Mouse (Mus musculus) liver, adult 2 months (tissue): Measurements from ENCODE around the gene Prss2. TPM values are rescaled to one million over a fixed set of nuclear protein-coding genes. Genes with fewer than 3 reads are reported as not detected.

Experiments
- DNase-seq: peaks from one replicate; pipeline ENCODE4 v3.0.0-alpha.2; 2011; ENCODE audit warnings: low read depth, low spot score; ENCODE audit errors: extremely low read depth
- H3K27ac ChIP-seq: fragments of 200-500 bp; replicated peaks from 2 replicates; pipeline ENCODE4 v1.5.1; 2012; ENCODE audit warnings: low read depth, mild to moderate bottlenecking, control low read depth, inconsistent platforms, low read length; ENCODE audit not compliant: insufficient read depth
- H3K27me3 ChIP-seq: fragments of 200-500 bp; 2 replicates; pipeline ENCODE4 v1.6.1; 2012; ENCODE audit warnings: mild to moderate bottlenecking, moderate library complexity, low read length, inconsistent platforms; ENCODE audit not compliant: control insufficient read depth, insufficient read depth
- H3K36me3 ChIP-seq: fragments of 200-500 bp; 2 replicates; pipeline ENCODE4 v1.6.1; 2012; ENCODE audit warnings: low read length, inconsistent platforms; ENCODE audit not compliant: control insufficient read depth, insufficient read depth
- H3K4me1 ChIP-seq: fragments of 200-500 bp; 2 replicates; pipeline ENCODE4 v1.6.1; 2011; ENCODE audit warnings: low read length; ENCODE audit not compliant: control insufficient read depth, insufficient read depth
- H3K4me3 ChIP-seq: fragments of 200-500 bp; 2 replicates; pipeline ENCODE4 v1.5.1; 2011; ENCODE audit warnings: low read depth, mild to moderate bottlenecking, control low read depth, low read length, moderate library complexity; ENCODE audit not compliant: insufficient read depth
- H3K79me2 ChIP-seq: fragments of 200-500 bp; 2 replicates; pipeline ENCODE4 v1.6.1; 2012; ENCODE audit warnings: inconsistent platforms, mild to moderate bottlenecking, low read length, moderate library complexity; ENCODE audit not compliant: control insufficient read depth, insufficient read depth
- H3K9ac ChIP-seq: fragments of 200-500 bp; 2 replicates; pipeline ENCODE4 v1.6.1; 2012; ENCODE audit warnings: low read depth, mild to moderate bottlenecking, control low read depth, inconsistent platforms, low read length
- CTCF ChIP-seq: fragments of 200-500 bp; IDR thresholded peaks from 2 replicates; pipeline ENCODE4 v1.5.1; 2011; ENCODE audit warnings: low read depth, low read length, control low read depth
- POLR2A ChIP-seq: fragments of 200-500 bp; IDR thresholded peaks from 2 replicates; pipeline ENCODE4 v1.6.1; 2011; ENCODE audit warnings: low read length, control low read depth; ENCODE audit not compliant: insufficient read depth; ENCODE audit errors: extremely low read depth
- WGBS: fragments of 180-500 bp; shearing (Covaris S2); methylation state at CpG from one replicate; pipeline ENCODE4 v1.1.7; 2018; 5-methylcytosine and 5-hydroxymethylcytosine counted together
- polyA plus RNA-seq: library from polyadenylated mRNA; depleted of rRNA; stranded (reverse); fragments of >200 nt; gene quantifications from 2 replicates; pipeline ENCODE4 v1.2.3, GENCODE M21; 2012; rRNA removed
- total RNA-seq: library from RNA; depleted of rRNA; stranded (reverse); fragments of >200 nt; gene quantifications from 2 replicates; pipeline ENCODE4 v1.2.3, GENCODE M21; 2014; rRNA removed

Gene Prss2
- total RNA-seq (29.1 and 173 TPM in 2 replicates), polyA plus RNA-seq (0.48 and 1.7 TPM in 2 replicates)

DNA sequence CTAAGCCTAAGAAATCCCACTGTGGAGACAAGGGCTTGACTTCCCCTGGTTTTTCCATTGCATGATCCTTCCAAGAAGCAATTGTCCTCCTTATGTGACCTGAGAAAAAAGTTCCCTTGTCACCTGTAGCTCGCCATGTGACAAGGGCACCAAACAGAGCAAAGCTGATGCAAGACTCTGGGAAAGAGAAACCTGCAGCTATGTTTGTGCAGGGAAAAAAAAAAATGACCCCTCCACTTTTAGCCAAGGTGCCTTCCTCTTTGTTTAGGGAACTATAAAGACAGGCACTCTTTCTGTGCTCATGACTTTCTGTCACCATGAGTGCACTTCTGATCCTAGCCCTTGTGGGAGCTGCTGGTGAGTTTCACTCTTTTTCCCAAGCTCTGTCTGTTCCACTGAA lies at the start of gene Prss2:
TSS of gene Prss2 (plus strand) at position 301 of the 400 bp plus-strand sequence.
- TF ChIP-seq POLR2A (no peak), CTCF (no peak)
- Histone ChIP-seq H3K36me3 (no peaks in the 10 kb centered on the region), H3K4me3 (no peak within 1 kb of the TSS), H3K27me3 (no peaks in the 10 kb centered on the region), H3K27ac (no peak within 1 kb of the TSS), H3K79me2 (no peaks in the 10 kb centered on the region), H3K9ac (no peak within 1 kb of the TSS), H3K4me1 (no peaks in the 10 kb centered on the region)
- 67% methylated on average over 1 of the region's 1 CpGs for WGBS
- no peak for DNase-seq

GRCm38 (mm10) chr6:41499374-41499773 lies 22.2 kb upstream of the Prss2 start:
- peaks cover 2% of the 10 kb centered on the region; the same call in 1 of the 2 replicates for H3K4me1 ChIP-seq
- no peaks in the 10 kb centered on the region for H3K27me3 ChIP-seq
- no peaks in the 10 kb centered on the region for H3K79me2 ChIP-seq
- DNase-seq, result no peak
- 87% methylated on average over 3 of the region's 3 CpGs for WGBS
- no peak overlapping the region for H3K9ac ChIP-seq
- H3K4me3 ChIP-seq, result no peak overlapping the region
- TF ChIP-seq CTCF (no peak), POLR2A (no peak)
- H3K27ac ChIP-seq, result no peak overlapping the region
- H3K36me3 ChIP-seq, result no peaks in the 10 kb centered on the region

DNA sequence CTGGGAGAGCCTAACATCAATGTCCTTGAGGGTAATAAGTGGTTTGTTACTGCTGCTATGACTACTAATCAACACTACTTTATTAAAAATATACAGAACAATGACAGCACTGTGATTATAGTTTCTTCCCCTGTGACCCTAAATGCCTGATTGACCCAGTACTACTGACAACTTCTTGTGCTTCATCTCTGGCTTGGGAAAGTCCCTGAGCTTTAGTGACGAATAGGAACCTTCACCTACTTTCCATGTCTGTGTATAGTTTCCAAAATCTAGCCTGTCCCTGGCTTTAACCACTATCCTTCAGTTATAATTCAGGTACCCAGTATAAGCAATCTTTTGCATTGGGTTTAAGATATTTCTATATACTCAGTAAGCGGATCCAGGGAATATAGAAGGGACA lies 16.7 kb upstream of the Prss2 start:
- H3K4me1 ChIP-seq, result peaks cover 2% of the 10 kb centered on the region; the same call in 1 of the 2 replicates

DNA sequence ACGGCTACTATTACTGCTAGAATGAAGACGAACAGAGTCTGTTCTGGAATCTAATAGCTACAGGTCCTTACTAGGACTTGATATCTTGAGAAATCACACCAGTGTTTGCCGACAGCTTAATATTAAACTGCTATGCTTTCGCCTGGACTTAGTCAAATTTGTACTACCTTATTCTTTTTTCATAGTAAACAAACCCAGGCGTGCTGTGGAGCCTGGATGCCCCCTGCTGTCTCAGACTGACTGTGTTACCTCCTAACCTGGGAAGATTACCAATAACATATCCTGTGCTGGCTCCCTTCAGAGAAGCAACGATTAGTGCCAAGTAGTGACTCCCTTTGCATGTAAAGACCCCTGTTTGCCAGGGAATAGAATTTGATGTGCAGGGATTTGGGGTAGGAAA lies 16.3 kb upstream of the Prss2 start:
- Histone ChIP-seq H3K4me3 (no peak overlapping the region), H3K36me3 (no peaks in the 10 kb centered on the region), H3K9ac (no peak overlapping the region), H3K4me1 (peaks cover 2% of the 10 kb centered on the region; the same call in 1 of the 2 replicates), H3K79me2 (no peaks in the 10 kb centered on the region), H3K27ac (no peak overlapping the region), H3K27me3 (no peaks in the 10 kb centered on the region)
- 38% methylated on average over 6 of the region's 6 CpGs for WGBS
- TF ChIP-seq POLR2A (no peak), CTCF (peak; percentile 77)
- DNase-seq, result peak; percentile 78

More for the DNA sequence above, 16.7 kb upstream of the Prss2 start:
- no peak overlapping the region for H3K4me3 ChIP-seq
- DNase-seq, result no peak
- 58% methylated on average over 2 of the region's 2 CpGs for WGBS
- no peaks in the 10 kb centered on the region for H3K79me2 ChIP-seq
- H3K27me3 ChIP-seq, result no peaks in the 10 kb centered on the region
- H3K9ac ChIP-seq, result no peak overlapping the region
- H3K27ac ChIP-seq, result no peak overlapping the region
- no peak for TF ChIP-seq CTCF
- no peak for TF ChIP-seq POLR2A
- no peaks in the 10 kb centered on the region for H3K36me3 ChIP-seq

GRCm38 (mm10) chr6:41518017-41518524 lies 3.5 kb upstream of the Prss2 start:
- DNase-seq, result no peak
- no peak overlapping the region for H3K4me3 ChIP-seq
- no peak overlapping the region for H3K27ac ChIP-seq
- no peak for TF ChIP-seq POLR2A
- TF ChIP-seq CTCF, result no peak
- 71% methylated on average over 6 of the region's 6 CpGs for WGBS
- no peaks in the 10 kb centered on the region for H3K79me2 ChIP-seq
- no peak overlapping the region for H3K9ac ChIP-seq
- H3K36me3 ChIP-seq, result no peaks in the 10 kb centered on the region
- no peaks in the 10 kb centered on the region for H3K27me3 ChIP-seq
- H3K4me1 ChIP-seq, result no peaks in the 10 kb centered on the region

DNA sequence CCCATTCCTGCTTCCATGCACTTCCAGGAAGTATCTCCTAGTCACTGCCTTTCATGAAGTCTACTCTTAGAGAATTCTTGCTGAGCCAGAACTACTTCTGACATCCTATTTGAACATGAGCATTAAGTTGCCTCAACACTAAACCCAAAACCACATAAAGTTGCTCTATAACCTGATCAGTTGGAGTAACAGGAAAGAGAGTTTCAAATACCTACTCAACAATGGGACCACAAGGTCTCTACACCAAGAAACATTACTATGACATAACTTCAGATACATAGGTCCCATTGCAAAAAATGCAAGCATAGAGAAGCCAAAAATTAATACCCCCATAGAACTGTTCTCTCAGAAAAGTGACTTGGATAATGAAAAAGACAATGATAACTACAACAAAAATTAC lies 4.9 kb downstream of the Prss2 start:
- no peaks in the 10 kb centered on the region for H3K79me2 ChIP-seq
- no peaks in the 10 kb centered on the region for H3K36me3 ChIP-seq
- H3K9ac ChIP-seq, result no peak overlapping the region
- H3K4me1 ChIP-seq, result no peaks in the 10 kb centered on the region
- no peak for TF ChIP-seq POLR2A
- no peak for TF ChIP-seq CTCF
- no peaks in the 10 kb centered on the region for H3K27me3 ChIP-seq
- no peak overlapping the region for H3K4me3 ChIP-seq
- no peak for DNase-seq
- H3K27ac ChIP-seq, result no peak overlapping the region
